Mouse (Mus musculus): ENCODE measurements at regions not wholly inside any gene's neighbourhood (a gene's known extent, or its start where the extent isn't known, plus 50 kb on each side); places are given as distances from the start of the nearest gene placed in this dataset.
A peak's percentile ranks its signal among the peaks of the same experiment; 100 is the strongest.

DNA sequence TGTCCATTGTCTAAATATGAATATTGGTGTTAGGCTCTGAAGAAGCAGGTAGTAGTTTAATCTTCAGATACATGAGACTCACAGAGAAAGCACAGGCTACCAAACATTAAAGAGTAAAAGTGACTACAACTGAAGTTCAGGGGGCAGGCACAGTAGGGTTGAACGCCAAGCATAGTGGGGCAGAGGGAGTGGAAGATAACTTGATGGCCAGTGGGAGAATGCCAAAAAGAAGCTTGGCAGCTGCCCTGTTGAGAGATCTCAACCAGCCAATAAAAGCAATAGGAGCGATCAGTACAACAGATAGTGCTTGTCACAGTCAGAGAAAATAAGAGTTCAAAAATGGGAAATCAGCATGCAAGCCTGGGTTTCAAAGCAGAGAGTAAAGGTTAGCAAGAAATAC lies 125.4 kb upstream of the Cblb start:
- WGBS = 93% methylated on average over 2 of the region's 2 CpGs
- DNase-seq = no peak
- Histone ChIP-seq H3K27me3 (ENCODE audit: control insufficient read depth, insufficient read depth, low read length) (no peaks in the 10 kb centered on the region), H3K9ac (replicated peaks; ENCODE audit: low read length) (no peak overlapping the region), H3K4me3 (replicated peaks; ENCODE audit: low read depth, low read length) (no peak overlapping the region), H3K4me1 (ENCODE audit: control insufficient read depth, insufficient read depth, low read length) (no peaks in the 10 kb centered on the region), H3K27ac (replicated peaks; ENCODE audit: low read depth, low read length) (no peak overlapping the region), H3K9me3 (ENCODE audit: control insufficient read depth, low read length) (no peaks in the 10 kb centered on the region), H3K4me2 (ENCODE audit: low read length) (no peak overlapping the region), H3K36me3 (ENCODE audit: control insufficient read depth, insufficient read depth, low read length) (no peaks in the 10 kb centered on the region)
- ATAC-seq (ENCODE audit: low FRiP score, low TSS enrichment) = no peak

GRCm38 (mm10) chr16:51906686-51907085 lies 124.3 kb upstream of the Cblb start:
- Histone ChIP-seq H3K27me3 (ENCODE audit: control insufficient read depth, insufficient read depth, low read length) (no peaks in the 10 kb centered on the region), H3K36me3 (ENCODE audit: control insufficient read depth, insufficient read depth, low read length) (no peaks in the 10 kb centered on the region), H3K27ac (replicated peaks; ENCODE audit: low read depth, low read length) (no peak overlapping the region), H3K4me2 (ENCODE audit: low read length) (no peak overlapping the region), H3K4me3 (replicated peaks; ENCODE audit: low read depth, low read length) (no peak overlapping the region), H3K9me3 (ENCODE audit: control insufficient read depth, low read length) (no peaks in the 10 kb centered on the region), H3K9ac (replicated peaks; ENCODE audit: low read length) (no peak overlapping the region), H3K4me1 (ENCODE audit: control insufficient read depth, insufficient read depth, low read length) (no peaks in the 10 kb centered on the region)
- no peak for ATAC-seq (ENCODE audit: low FRiP score, low TSS enrichment)
- 89% methylated on average over 4 of the region's 4 CpGs for WGBS
- DNase-seq = no peak

- 91% methylated on average over 3 of the region's 3 CpGs for WGBS
Observed at GRCm38 (mm10) chr16:51910046-51910445, 121.0 kb upstream of the Cblb start.

GRCm38 (mm10) chr16:51911109-51911765 lies 119.8 kb upstream of the Cblb start:
- H3K27ac ChIP-seq (replicated peaks; ENCODE audit: low read depth, low read length) = no peak overlapping the region
- H3K9me3 ChIP-seq (ENCODE audit: control insufficient read depth, low read length) = no peaks in the 10 kb centered on the region
- H3K4me3 ChIP-seq (replicated peaks; ENCODE audit: low read depth, low read length) = no peak overlapping the region
- no peak overlapping the region for H3K9ac ChIP-seq (replicated peaks; ENCODE audit: low read length)
- ATAC-seq (ENCODE audit: low FRiP score, low TSS enrichment) = no peak
- H3K36me3 ChIP-seq (ENCODE audit: control insufficient read depth, insufficient read depth, low read length) = no peaks in the 10 kb centered on the region
- no peak for DNase-seq
- no peaks in the 10 kb centered on the region for H3K27me3 ChIP-seq (ENCODE audit: control insufficient read depth, insufficient read depth, low read length)
- WGBS = 79% methylated on average over 6 of the region's 6 CpGs
- H3K4me1 ChIP-seq (ENCODE audit: control insufficient read depth, insufficient read depth, low read length) = peaks cover 14% of the 10 kb centered on the region
- H3K4me2 ChIP-seq (ENCODE audit: low read length) = no peak overlapping the region

More at GRCm38 (mm10) chr16:51910046-51910445, 121.0 kb upstream of the Cblb start:
- DNase-seq (no peak), ATAC-seq (ENCODE audit: low FRiP score, low TSS enrichment) (no peak)
- no peak overlapping the region for H3K9ac ChIP-seq (replicated peaks; ENCODE audit: low read length)
- no peak overlapping the region for H3K4me2 ChIP-seq (ENCODE audit: low read length)
- H3K27me3 ChIP-seq (ENCODE audit: control insufficient read depth, insufficient read depth, low read length) = no peaks in the 10 kb centered on the region
- H3K4me1 ChIP-seq (ENCODE audit: control insufficient read depth, insufficient read depth, low read length) = 0 out of 2 replicates have a peak, but pooled peaks cover 3% of the 10 kb centered on the region
- no peaks in the 10 kb centered on the region for H3K9me3 ChIP-seq (ENCODE audit: control insufficient read depth, low read length)
- H3K36me3 ChIP-seq (ENCODE audit: control insufficient read depth, insufficient read depth, low read length) = no peaks in the 10 kb centered on the region
- H3K4me3 ChIP-seq (replicated peaks; ENCODE audit: low read depth, low read length) = no peak overlapping the region
- H3K27ac ChIP-seq (replicated peaks; ENCODE audit: low read depth, low read length) = no peak overlapping the region

GRCm38 (mm10) chr16:51915034-51915928 lies 115.7 kb upstream of the Cblb start:
- Histone ChIP-seq H3K4me3 (replicated peaks; ENCODE audit: low read depth, low read length) (no peak overlapping the region), H3K9me3 (ENCODE audit: control insufficient read depth, low read length) (no peaks in the 10 kb centered on the region), H3K27me3 (ENCODE audit: control insufficient read depth, insufficient read depth, low read length) (no peaks in the 10 kb centered on the region), H3K4me1 (ENCODE audit: control insufficient read depth, insufficient read depth, low read length) (peaks cover 19% of the 10 kb centered on the region), H3K36me3 (ENCODE audit: control insufficient read depth, insufficient read depth, low read length) (no peaks in the 10 kb centered on the region), H3K27ac (replicated peaks; ENCODE audit: low read depth, low read length) (peak overlapping the region; percentile 66), H3K9ac (replicated peaks; ENCODE audit: low read length) (no peak overlapping the region), H3K4me2 (ENCODE audit: low read length) (peak overlapping the region; percentile 43)
- ATAC-seq (ENCODE audit: low FRiP score, low TSS enrichment) (peak; percentile 72; the same call in 1 of the 2 replicates), DNase-seq (peak; percentile 72)
- 29% methylated on average over 17 of the region's 17 CpGs for WGBS

- Histone ChIP-seq H3K4me1 (ENCODE audit: control insufficient read depth, insufficient read depth, low read length) (peaks cover 19% of the 10 kb centered on the region), H3K27me3 (ENCODE audit: control insufficient read depth, insufficient read depth, low read length) (no peaks in the 10 kb centered on the region), H3K4me3 (replicated peaks; ENCODE audit: low read depth, low read length) (no peak overlapping the region), H3K9ac (replicated peaks; ENCODE audit: low read length) (no peak overlapping the region), H3K9me3 (ENCODE audit: control insufficient read depth, low read length) (no peaks in the 10 kb centered on the region), H3K4me2 (ENCODE audit: low read length) (peak overlapping the region; percentile 43), H3K36me3 (ENCODE audit: control insufficient read depth, insufficient read depth, low read length) (no peaks in the 10 kb centered on the region), H3K27ac (replicated peaks; ENCODE audit: low read depth, low read length) (peak overlapping the region; percentile 66)
- ATAC-seq (ENCODE audit: low FRiP score, low TSS enrichment) = no peak; the same call in 1 of the 2 replicates
- DNase-seq = peak; percentile 47
- 37% methylated on average over 13 of the region's 13 CpGs for WGBS
Observed at GRCm38 (mm10) chr16:51915929-51916308, 115.1 kb upstream of the Cblb start.

GRCm38 (mm10) chr16:51916337-51916736 lies 114.7 kb upstream of the Cblb start:
- Histone ChIP-seq H3K27me3 (ENCODE audit: control insufficient read depth, insufficient read depth, low read length) (no peaks in the 10 kb centered on the region), H3K4me1 (ENCODE audit: control insufficient read depth, insufficient read depth, low read length) (peaks cover 19% of the 10 kb centered on the region), H3K4me3 (replicated peaks; ENCODE audit: low read depth, low read length) (no peak overlapping the region), H3K9me3 (ENCODE audit: control insufficient read depth, low read length) (no peaks in the 10 kb centered on the region), H3K4me2 (ENCODE audit: low read length) (peak overlapping the region; percentile 43), H3K9ac (replicated peaks; ENCODE audit: low read length) (no peak overlapping the region), H3K36me3 (ENCODE audit: control insufficient read depth, insufficient read depth, low read length) (no peaks in the 10 kb centered on the region), H3K27ac (replicated peaks; ENCODE audit: low read depth, low read length) (peak overlapping the region; percentile 66)
- ATAC-seq (ENCODE audit: low FRiP score, low TSS enrichment) (peak; percentile 59; the same call in 1 of the 2 replicates), DNase-seq (peak; percentile 55)
- WGBS = 39% methylated on average over 5 of the region's 5 CpGs

DNA sequence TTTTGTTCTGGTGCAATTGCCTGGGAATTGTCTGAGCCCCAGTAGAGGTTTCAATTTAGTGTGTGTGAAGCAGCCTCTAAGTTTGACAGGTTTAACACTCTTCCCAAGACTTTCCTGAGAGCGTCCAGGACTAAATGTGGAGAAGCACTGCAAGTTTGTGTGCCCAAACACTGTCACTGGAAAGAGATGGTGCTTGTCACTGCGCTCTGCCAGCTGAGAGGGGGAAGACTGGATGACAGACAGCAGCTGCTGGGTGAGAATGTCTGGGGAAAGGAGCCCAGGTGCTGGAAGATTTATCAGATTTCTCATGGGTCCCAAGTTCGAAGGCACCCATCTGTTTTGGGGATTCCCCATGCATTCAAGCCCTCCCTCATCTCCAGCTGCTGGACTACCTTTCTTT lies 114.2 kb upstream of the Cblb start:
- DNase-seq = peak; percentile 39
- peak; percentile 32; the same call in 1 of the 2 replicates for ATAC-seq (ENCODE audit: low FRiP score, low TSS enrichment)
- H3K4me2 ChIP-seq (ENCODE audit: low read length) = no peak overlapping the region
- no peaks in the 10 kb centered on the region for H3K27me3 ChIP-seq (ENCODE audit: control insufficient read depth, insufficient read depth, low read length)
- H3K27ac ChIP-seq (replicated peaks; ENCODE audit: low read depth, low read length) = 0 out of 2 replicates have a peak overlapping the region, but pooled peaks have one; percentile 66
- H3K4me1 ChIP-seq (ENCODE audit: control insufficient read depth, insufficient read depth, low read length) = peaks cover 19% of the 10 kb centered on the region
- no peaks in the 10 kb centered on the region for H3K9me3 ChIP-seq (ENCODE audit: control insufficient read depth, low read length)
- H3K36me3 ChIP-seq (ENCODE audit: control insufficient read depth, insufficient read depth, low read length) = no peaks in the 10 kb centered on the region
- no peak overlapping the region for H3K9ac ChIP-seq (replicated peaks; ENCODE audit: low read length)
- H3K4me3 ChIP-seq (replicated peaks; ENCODE audit: low read depth, low read length) = no peak overlapping the region
- 52% methylated on average over 3 of the region's 3 CpGs for WGBS

Data from midbrain, embryonic 14.5 days (tissue).